Mouse (Mus musculus) bone marrow macrophage, adult 2 months (primary cell): ENCODE results near the gene Ccdc27.

Experiments
- CTCF ChIP-seq: IDR thresholded peaks from 2 replicates; pipeline ENCODE4 v1.5.1; 2012; ENCODE audit warnings: low read depth, mild to moderate bottlenecking, low read length, moderate library complexity
- POLR2A ChIP-seq: IDR thresholded peaks from 2 replicates; pipeline ENCODE4 v1.6.1; 2012; ENCODE audit warnings: mild to moderate bottlenecking, low read depth, low read length, borderline replicate concordance

GRCm38 (mm10) chr4:153993505-153993904 lies 49.0 kb downstream of the Ccdc27 start:
- TF ChIP-seq CTCF (no peak), POLR2A (no peak)
